41 mouse cellular contexts compared by ENCODE assay signal in genomic region chr8:46327284-46327683, GRCm38 (mm10). TPM values are rescaled to one million over a fixed set of nuclear protein-coding genes. Genes with fewer than 3 reads are reported as not detected.
DNase-seq lines count a peak whose midpoint lies in the region; ATAC-seq and TF ChIP-seq lines count a peak whose summit lies in the region.
"Had no signal": no experiment of that assay in that cellular context is flagged by ENCODE, and none has a peak within 500 bp of the region (broad histone marks: within the 10 kb centered on the region; RNA-seq: fewer than 3 reads in every experiment).

No protein-coding gene starts in this region.

- no peaks in the 10 kb centered on the region for H3K79me2 ChIP-seq in liver, adult 2 months (ENCODE audit: control insufficient read depth, insufficient read depth, low read length)

- 11% methylated on average over 7 of the region's 7 CpGs for WGBS in liver, adult 2 months
- 80% methylated on average over 7 of the region's 7 CpGs for WGBS in liver, embryonic 11.5 days
- 88% methylated on average over 7 of the region's 7 CpGs for WGBS in bone marrow, adult 2 months
- WGBS in midbrain, embryonic 14.5 days, result 89% methylated on average over 7 of the region's 7 CpGs

- TF ChIP-seq POLR2A in liver, adult 2 months (IDR thresholded peaks at IDR 0.05; ENCODE audit: extremely low read depth, insufficient read depth, low read length), result no peak
- TF ChIP-seq POLR2A in bone marrow, adult 2 months (IDR thresholded peaks at IDR 0.05; ENCODE audit: borderline replicate concordance, control insufficient read depth, low read depth, low read length), result no peak

- peaks cover 14% of the 10 kb centered on the region for H3K4me1 ChIP-seq in liver, adult 2 months (ENCODE audit: control insufficient read depth, insufficient read depth, low read length)
- no peaks in the 10 kb centered on the region; the same call in none of the 2 replicates for H3K4me1 ChIP-seq in liver, embryonic 11.5 days (replicated peaks; ENCODE audit: control insufficient read depth, insufficient read depth, low read length)
- no peaks in the 10 kb centered on the region; the same call in 1 of the 2 replicates for H3K4me1 ChIP-seq in bone marrow, adult 2 months (ENCODE audit: control insufficient read depth, insufficient read depth, low read length)
- no peaks in the 10 kb centered on the region for H3K4me1 ChIP-seq in midbrain, embryonic 14.5 days (ENCODE audit: control insufficient read depth, insufficient read depth, low read length)
- H3K4me1 ChIP-seq: embryonic facial prominence, embryonic 10.5 days; embryonic facial prominence, embryonic 15.5 days; hindbrain, embryonic 13.5 days; limb, embryonic 12.5 days; liver, embryonic 13.5 days; neural tube, embryonic 12.5 days had no signal

- H3K4me2 ChIP-seq in liver, embryonic 11.5 days, result no peak overlapping the region
- no peak overlapping the region for H3K4me2 ChIP-seq in midbrain, embryonic 14.5 days (ENCODE audit: low read length)
- H3K4me2 ChIP-seq: embryonic facial prominence, embryonic 15.5 days; forebrain, embryonic 12.5 days; heart, embryonic 11.5 days; hindbrain, embryonic 13.5 days; limb, embryonic 12.5 days; liver, embryonic 13.5 days; midbrain, embryonic 11.5 days; neural tube, embryonic 12.5 days had no signal

- ATAC-seq in liver, embryonic 11.5 days (replicated peaks; ENCODE audit: low FRiP score), result no peak
- no peak for ATAC-seq in megakaryocyte progenitor cell, adult 5-6 weeks (replicated peaks; ENCODE audit: poor library complexity)
- ATAC-seq in midbrain, embryonic 14.5 days (ENCODE audit: low FRiP score, low TSS enrichment), result no peak
- ATAC-seq: activated CD4-positive, CD25-positive, alpha-beta regulatory T cell, adult 4 months; intestine, embryonic 16.5 days had no signal

- peak; percentile 72 for DNase-seq in heart, adult 11 months
- no peak for DNase-seq in heart, adult 8-10 months (ENCODE audit: low spot score)
- DNase-seq in liver, adult 2 months (ENCODE audit: extremely low read depth, low read depth, low spot score), result peak; percentile 100
- DNase-seq in liver, embryonic 11.5 days (ENCODE audit: low spot score), result no peak
- peak; percentile 46 to 67 for DNase-seq in kidney, postnatal 25 days
- no peak for DNase-seq in midbrain, embryonic 14.5 days
- DNase-seq: cerebellum, adult 2 months; cerebellum, postnatal 25 days; gastrocnemius, postnatal 10 days; heart, postnatal 4 days; liver, embryonic 13.5 days; lung, adult 2 months; right cerebral cortex, adult 18-20 months; right cerebral cortex, postnatal 4 days; thymus, adult 2 months; thymus, postnatal 36 days had no signal

- H3K4me3 ChIP-seq in liver, adult 2 months (ENCODE audit: insufficient read depth, low read depth, low read length), result no peak overlapping the region
- H3K4me3 ChIP-seq in liver, embryonic 11.5 days (ENCODE audit: low read depth, low read length), result no peak overlapping the region
- H3K4me3 ChIP-seq in bone marrow, adult 2 months (replicated peaks; ENCODE audit: control insufficient read depth, low read depth, low read length), result no peak overlapping the region
- no peak overlapping the region for H3K4me3 ChIP-seq in midbrain, embryonic 14.5 days (replicated peaks; ENCODE audit: low read depth, low read length)
- H3K4me3 ChIP-seq: embryonic facial prominence, embryonic 10.5 days; embryonic facial prominence, embryonic 15.5 days; forebrain, embryonic 12.5 days; hindbrain, embryonic 13.5 days; left cerebral cortex, adult 2 months; limb, embryonic 12.5 days; liver, embryonic 13.5 days; myocyte; neural tube, embryonic 12.5 days had no signal

- peak overlapping the region; percentile 59 for H3K27ac ChIP-seq in liver, adult 2 months (replicated peaks; ENCODE audit: insufficient read depth, low read depth, low read length)
- no peak overlapping the region for H3K27ac ChIP-seq in liver, embryonic 11.5 days (ENCODE audit: low read depth, low read length)
- peak overlapping the region; percentile 35; the same call in 1 of the 2 replicates for H3K27ac ChIP-seq in bone marrow, adult 2 months (ENCODE audit: control insufficient read depth, insufficient read depth, low read depth, low read length, poor library complexity)
- no peak overlapping the region for H3K27ac ChIP-seq in midbrain, embryonic 14.5 days (replicated peaks; ENCODE audit: low read depth, low read length)
- H3K27ac ChIP-seq: embryonic facial prominence, embryonic 10.5 days; forebrain, embryonic 12.5 days; hindbrain, embryonic 13.5 days; left cerebral cortex, adult 2 months; limb, embryonic 12.5 days; liver, embryonic 13.5 days; neural tube, embryonic 12.5 days had no signal

- TF ChIP-seq CTCF in liver, adult 2 months (IDR thresholded peaks at IDR 0.05; ENCODE audit: low read depth, low read length), result no peak
- TF ChIP-seq CTCF in bone marrow, adult 2 months (IDR thresholded peaks at IDR 0.05; ENCODE audit: control insufficient read depth, insufficient read depth, low read length), result no peak

- H3K9me3 ChIP-seq in liver, embryonic 11.5 days (ENCODE audit: control insufficient read depth, low read length), result peaks cover 4% of the 10 kb centered on the region
- no peaks in the 10 kb centered on the region for H3K9me3 ChIP-seq in midbrain, embryonic 14.5 days (ENCODE audit: control insufficient read depth, low read length)
- H3K9me3 ChIP-seq: embryonic facial prominence, embryonic 15.5 days; limb, embryonic 12.5 days; liver, embryonic 13.5 days; neural tube, embryonic 12.5 days had no signal

- H3K36me3 ChIP-seq in liver, adult 2 months (ENCODE audit: control insufficient read depth, insufficient read depth, low read length), result no peaks in the 10 kb centered on the region
- H3K36me3 ChIP-seq in liver, embryonic 11.5 days (ENCODE audit: control insufficient read depth, insufficient read depth, low read length), result no peaks in the 10 kb centered on the region
- no peaks in the 10 kb centered on the region for H3K36me3 ChIP-seq in midbrain, embryonic 14.5 days (ENCODE audit: control insufficient read depth, insufficient read depth, low read length)
- H3K36me3 ChIP-seq: embryonic facial prominence, embryonic 10.5 days; embryonic facial prominence, embryonic 15.5 days; forebrain, embryonic 12.5 days; hindbrain, embryonic 13.5 days; limb, embryonic 12.5 days; liver, embryonic 13.5 days; neural tube, embryonic 12.5 days had no signal

- no peaks in the 10 kb centered on the region for H3K27me3 ChIP-seq in liver, adult 2 months (ENCODE audit: control insufficient read depth, insufficient read depth, low read length)
- no peaks in the 10 kb centered on the region for H3K27me3 ChIP-seq in liver, embryonic 11.5 days (replicated peaks; ENCODE audit: control insufficient read depth, insufficient read depth, low read length)
- no peaks in the 10 kb centered on the region for H3K27me3 ChIP-seq in midbrain, embryonic 14.5 days (ENCODE audit: control insufficient read depth, insufficient read depth, low read length)
- H3K27me3 ChIP-seq: CH12.LX; embryonic facial prominence, embryonic 15.5 days; forebrain, embryonic 12.5 days; hindbrain, embryonic 13.5 days; limb, embryonic 12.5 days; liver, embryonic 13.5 days; neural tube, embryonic 12.5 days had no signal

- H3K9ac ChIP-seq in liver, adult 2 months (ENCODE audit: low read depth, low read length), result no peak overlapping the region
- H3K9ac ChIP-seq in liver, embryonic 11.5 days (ENCODE audit: low read depth, low read length), result no peak overlapping the region
- no peak overlapping the region for H3K9ac ChIP-seq in midbrain, embryonic 14.5 days (replicated peaks; ENCODE audit: low read length)
- H3K9ac ChIP-seq: embryonic facial prominence, embryonic 15.5 days; forebrain, embryonic 12.5 days; hindbrain, embryonic 13.5 days; limb, embryonic 12.5 days; liver, embryonic 13.5 days; neural tube, embryonic 12.5 days had no signal

RNA-seq across cellular contexts. Expression of gene Helt, which starts 32.8 kb away (rescaled TPM):
- 1 to 10 TPM in 3 of 4 experiments, under 1 TPM in 1; 0.92 to 4.2 (median 3.3) TPM for total RNA-seq in heart, adult 8-10 months (2022)
- not detected in 2 replicates for total RNA-seq in liver, adult 2 months (2014; rRNA removed)
- polyA plus RNA-seq in liver, adult 2 months (2012; rRNA removed), result not detected in 2 replicates
- not detected in 2 replicates for polyA plus RNA-seq in liver, embryonic 11.5 days (2014; fragmentation: Nextera tagmentation; extraction: Ambion mirVana)
- polyA plus RNA-seq in bone marrow, adult 2 months (2011; ENCODE audit: insufficient read depth, insufficient read length, low replicate concordance, missing spikeins), result not detected in 2 replicates
- total RNA-seq in megakaryocyte progenitor cell, adult 5-6 weeks (2015), result not detected in 2 replicates
- not detected in 2 replicates for total RNA-seq in megakaryocyte progenitor cell, adult 5-6 weeks (2017)
- polyA plus RNA-seq in midbrain, embryonic 14.5 days (2014; fragmentation: Nextera tagmentation; extraction: Ambion mirVana), result 9.6 and 10.2 TPM in 2 replicates
- total RNA-seq: adrenal gland, adult 2 months; adrenal gland, postnatal 36 days; CH12.LX; ES-E14; heart, postnatal 4 days; layer of hippocampus, adult 18-20 months; layer of hippocampus, postnatal 14 days; left cerebral cortex, adult 2 months; left cerebral cortex, postnatal 25 days had no signal
- polyA plus RNA-seq: activated CD4-positive, CD25-positive, alpha-beta regulatory T cell, adult 4 months; C2C12; cerebellum, adult 2 months; gonadal fat pad, adult 2 months; heart, embryonic 11.5 days; heart, embryonic 16.5 days; intestine, embryonic 16.5 days; limb, embryonic 12.5 days; lung, adult 2 months; myocyte; spleen, adult 2 months; thymus, adult 2 months had no signal

Comparison
In these comparisons a context has a peak if more than half of its experiments do, and no peak if none do; other contexts are left out.
1. DNase-seq: peak in heart, adult 11 months (single experiment), liver, adult 2 months (single experiment) and kidney, postnatal 25 days (2 of 2); none in heart, adult 8-10 months (single experiment), liver, embryonic 11.5 days (single experiment) and midbrain, embryonic 14.5 days (single experiment).
2. H3K27ac ChIP-seq: peak in liver, adult 2 months (single experiment) and bone marrow, adult 2 months (single experiment); none in liver, embryonic 11.5 days (single experiment) and midbrain, embryonic 14.5 days (single experiment).
3. RNA of gene Helt, which starts 32.8 kb away (polyA plus RNA-seq): 9.6 to 10.2 TPM in midbrain, embryonic 14.5 days; not detected in liver, adult 2 months, not detected in liver, embryonic 11.5 days and not detected in bone marrow, adult 2 months; every median in the first group is over 10 times any median in the second.